Mouse (Mus musculus): Measurements from ENCODE around the gene Cox6b1. TPM values are rescaled to one million over a fixed set of nuclear protein-coding genes. Genes with fewer than 3 reads are reported as not detected.

Cox6b1 gene
- polyA plus RNA-seq, 1 experiment from 2014 or later: 817 TPM

- Histone ChIP-seq H3K27me3 (ENCODE audit: control insufficient read depth, insufficient read depth, low read length) (no peaks in the 10 kb centered on the region), H3K9ac (ENCODE audit: low read depth, low read length) (no peak overlapping the region), H3K4me3 (ENCODE audit: low read depth, low read length) (no peak overlapping the region), H3K4me1 (replicated peaks; ENCODE audit: control insufficient read depth, insufficient read depth, low read length) (peaks cover 5% of the 10 kb centered on the region), H3K9me3 (ENCODE audit: control insufficient read depth, low read length) (no peaks in the 10 kb centered on the region), H3K27ac (ENCODE audit: low read depth, low read length) (no peak overlapping the region), H3K36me3 (ENCODE audit: control insufficient read depth, insufficient read depth, low read length) (peaks cover 23% of the 10 kb centered on the region), H3K4me2 (replicated peaks; ENCODE audit: low read depth, low read length) (no peak overlapping the region)
- no peak for ATAC-seq (ENCODE audit: low FRiP score)
- no peak for DNase-seq (ENCODE audit: low spot score)
- WGBS: 93% methylated on average over 10 of the region's 10 CpGs
Observed at GRCm38 (mm10) chr7:30584339-30584738, 41.6 kb downstream of the Cox6b1 start.

GRCm38 (mm10) chr7:30581547-30581946 lies 44.4 kb downstream of the Cox6b1 start:
- no peaks in the 10 kb centered on the region for H3K9me3 ChIP-seq (ENCODE audit: control insufficient read depth, low read length)
- DNase-seq (ENCODE audit: low spot score) (no peak), ATAC-seq (ENCODE audit: low FRiP score) (no peak)
- no peak overlapping the region for H3K9ac ChIP-seq (ENCODE audit: low read depth, low read length)
- WGBS: 96% methylated on average over 16 of the region's 16 CpGs
- no peaks in the 10 kb centered on the region for H3K27me3 ChIP-seq (ENCODE audit: control insufficient read depth, insufficient read depth, low read length)
- no peak overlapping the region for H3K27ac ChIP-seq (ENCODE audit: low read depth, low read length)
- H3K4me3 ChIP-seq (ENCODE audit: low read depth, low read length): no peak overlapping the region
- H3K36me3 ChIP-seq (ENCODE audit: control insufficient read depth, insufficient read depth, low read length): peaks cover 34% of the 10 kb centered on the region
- no peaks in the 10 kb centered on the region for H3K4me1 ChIP-seq (replicated peaks; ENCODE audit: control insufficient read depth, insufficient read depth, low read length)
- no peak overlapping the region for H3K4me2 ChIP-seq (replicated peaks; ENCODE audit: low read depth, low read length)

DNA sequence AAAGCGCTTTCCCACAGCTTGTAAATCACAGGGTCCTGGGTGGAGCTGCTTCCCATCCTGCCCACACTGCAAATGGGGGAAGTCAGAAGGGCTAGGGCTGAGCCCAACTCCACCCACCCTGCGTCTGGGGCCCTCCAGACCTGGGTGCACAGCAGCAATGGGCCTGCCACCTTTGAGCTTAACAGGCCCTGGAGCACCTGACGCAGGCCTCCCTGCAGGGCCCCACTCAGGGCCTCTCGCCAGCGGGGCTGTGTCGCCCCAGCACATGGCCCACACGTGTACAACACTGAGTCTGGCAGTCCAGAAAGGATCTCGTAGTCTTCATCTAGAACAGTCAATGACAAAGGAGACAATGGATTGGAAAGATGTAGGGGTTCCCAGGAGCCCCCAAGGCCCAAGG lies 46.0 kb downstream of the Cox6b1 start:
- DNase-seq (ENCODE audit: low spot score) (no peak), ATAC-seq (ENCODE audit: low FRiP score) (no peak)
- H3K4me2 ChIP-seq (replicated peaks; ENCODE audit: low read depth, low read length): no peak overlapping the region
- H3K4me1 ChIP-seq (replicated peaks; ENCODE audit: control insufficient read depth, insufficient read depth, low read length): no peaks in the 10 kb centered on the region
- no peaks in the 10 kb centered on the region for H3K9me3 ChIP-seq (ENCODE audit: control insufficient read depth, low read length)
- H3K27ac ChIP-seq (ENCODE audit: low read depth, low read length): no peak overlapping the region
- peaks cover 46% of the 10 kb centered on the region for H3K36me3 ChIP-seq (ENCODE audit: control insufficient read depth, insufficient read depth, low read length)
- 94% methylated on average over 8 of the region's 8 CpGs for WGBS
- H3K27me3 ChIP-seq (ENCODE audit: control insufficient read depth, insufficient read depth, low read length): no peaks in the 10 kb centered on the region
- H3K9ac ChIP-seq (ENCODE audit: low read depth, low read length): no peak overlapping the region
- H3K4me3 ChIP-seq (ENCODE audit: low read depth, low read length): no peak overlapping the region

DNA sequence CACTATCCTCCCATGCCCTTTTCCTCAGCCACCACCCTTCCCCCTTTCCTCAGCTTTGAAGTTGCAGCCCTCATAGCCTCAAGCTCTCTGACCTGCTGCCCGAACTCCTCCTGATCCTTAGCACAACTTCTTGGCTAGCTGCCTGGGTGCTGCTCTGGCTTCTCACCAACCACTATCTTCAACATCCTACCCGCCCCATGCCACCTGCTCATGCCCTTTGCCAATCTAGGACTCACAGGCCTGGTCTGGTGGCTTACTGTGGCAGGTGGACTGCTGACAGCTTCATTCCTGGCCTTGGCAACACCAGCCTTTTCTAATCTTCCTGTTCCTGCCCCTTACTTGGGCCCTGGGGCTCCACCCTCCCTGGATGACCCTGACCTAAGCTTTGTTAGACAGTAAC lies 53.0 kb downstream of the Cox6b1 start:
- Histone ChIP-seq H3K36me3 (ENCODE audit: control insufficient read depth, insufficient read depth, low read length) (peaks cover 30% of the 10 kb centered on the region), H3K27ac (ENCODE audit: low read depth, low read length) (no peak overlapping the region), H3K4me1 (replicated peaks; ENCODE audit: control insufficient read depth, insufficient read depth, low read length) (no peaks in the 10 kb centered on the region), H3K27me3 (ENCODE audit: control insufficient read depth, insufficient read depth, low read length) (no peaks in the 10 kb centered on the region), H3K4me2 (replicated peaks; ENCODE audit: low read depth, low read length) (no peak overlapping the region), H3K9me3 (ENCODE audit: control insufficient read depth, low read length) (no peaks in the 10 kb centered on the region), H3K9ac (ENCODE audit: low read depth, low read length) (no peak overlapping the region), H3K4me3 (ENCODE audit: low read depth, low read length) (no peak overlapping the region)
- ATAC-seq (ENCODE audit: low FRiP score): no peak
- WGBS: 84% methylated on average over 2 of the region's 2 CpGs
- no peak for DNase-seq (ENCODE audit: low spot score)

DNA sequence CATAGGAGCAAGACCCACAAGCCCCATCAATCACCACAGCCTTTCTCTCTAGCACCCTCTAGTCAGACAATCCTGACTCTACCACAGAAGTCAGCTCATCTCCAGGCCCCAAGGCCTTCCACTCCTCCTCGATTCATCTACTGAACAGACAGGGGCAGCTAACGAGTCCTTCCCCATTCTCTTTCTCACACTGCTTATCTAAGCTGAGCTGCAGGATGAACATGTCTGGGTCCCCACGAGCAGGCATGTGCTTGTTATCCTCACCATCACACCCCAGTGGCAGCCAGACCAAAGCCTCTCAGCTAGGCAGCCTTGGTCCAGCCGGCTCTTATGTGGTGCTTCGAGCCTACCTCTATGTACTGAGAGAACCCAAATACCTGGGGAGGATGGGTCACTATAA lies 53.6 kb downstream of the Cox6b1 start:
- ATAC-seq (ENCODE audit: low FRiP score) (no peak), DNase-seq (ENCODE audit: low spot score) (no peak)
- 89% methylated on average over 5 of the region's 5 CpGs for WGBS
- Histone ChIP-seq H3K4me2 (replicated peaks; ENCODE audit: low read depth, low read length) (no peak overlapping the region), H3K27ac (ENCODE audit: low read depth, low read length) (no peak overlapping the region), H3K36me3 (ENCODE audit: control insufficient read depth, insufficient read depth, low read length) (peaks cover 30% of the 10 kb centered on the region), H3K9ac (ENCODE audit: low read depth, low read length) (no peak overlapping the region), H3K27me3 (ENCODE audit: control insufficient read depth, insufficient read depth, low read length) (no peaks in the 10 kb centered on the region), H3K4me1 (replicated peaks; ENCODE audit: control insufficient read depth, insufficient read depth, low read length) (no peaks in the 10 kb centered on the region), H3K9me3 (ENCODE audit: control insufficient read depth, low read length) (no peaks in the 10 kb centered on the region), H3K4me3 (ENCODE audit: low read depth, low read length) (no peak overlapping the region)

- Histone ChIP-seq H3K9ac (ENCODE audit: low read depth, low read length) (no peak overlapping the region), H3K27me3 (ENCODE audit: control insufficient read depth, insufficient read depth, low read length) (no peaks in the 10 kb centered on the region), H3K4me1 (replicated peaks; ENCODE audit: control insufficient read depth, insufficient read depth, low read length) (no peaks in the 10 kb centered on the region), H3K36me3 (ENCODE audit: control insufficient read depth, insufficient read depth, low read length) (peaks cover 8% of the 10 kb centered on the region), H3K9me3 (ENCODE audit: control insufficient read depth, low read length) (no peaks in the 10 kb centered on the region), H3K4me2 (replicated peaks; ENCODE audit: low read depth, low read length) (no peak overlapping the region), H3K27ac (ENCODE audit: low read depth, low read length) (no peak overlapping the region), H3K4me3 (ENCODE audit: low read depth, low read length) (no peak overlapping the region)
- no peak for ATAC-seq (ENCODE audit: low FRiP score)
- WGBS: 88% methylated on average over 11 of the region's 11 CpGs
- no peak for DNase-seq (ENCODE audit: low spot score)
Observed at GRCm38 (mm10) chr7:30567555-30567954, 58.4 kb downstream of the Cox6b1 start.

Other genes with a start within 250 kb of the Cox6b1 start
- gene Tyrobp, start 212.4 kb downstream of the Cox6b1 start, polyA plus RNA-seq (2014; fragmentation: Nextera tagmentation; extraction: Ambion mirVana): 19.3 and 23.1 TPM in 2 replicates
- 0.39 and 0.62 TPM in 2 replicates for gene Hcst, start 206.3 kb downstream of the Cox6b1 start, polyA plus RNA-seq (2014; fragmentation: Nextera tagmentation; extraction: Ambion mirVana)
- 1.5 and 1.8 TPM in 2 replicates for gene Nfkbid, start 204.4 kb downstream of the Cox6b1 start, polyA plus RNA-seq (2014; fragmentation: Nextera tagmentation; extraction: Ambion mirVana)
- 165 and 169 TPM in 2 replicates for gene Aplp1, start 180.6 kb downstream of the Cox6b1 start, polyA plus RNA-seq (2014; fragmentation: Nextera tagmentation; extraction: Ambion mirVana)
- gene Kirrel2, start 168.5 kb downstream of the Cox6b1 start, polyA plus RNA-seq (2014; fragmentation: Nextera tagmentation; extraction: Ambion mirVana): 18.6 and 25.8 TPM in 2 replicates
- gene Nphs1, start 167.8 kb downstream of the Cox6b1 start, polyA plus RNA-seq (2014; fragmentation: Nextera tagmentation; extraction: Ambion mirVana): 3.3 and 4.5 TPM in 2 replicates
- not detected in 2 replicates for gene Prodh2, start 132.5 kb downstream of the Cox6b1 start, polyA plus RNA-seq (2014; fragmentation: Nextera tagmentation; extraction: Ambion mirVana)
- 41.4 and 41.9 TPM in 2 replicates for gene Arhgap33, start 91.1 kb downstream of the Cox6b1 start, polyA plus RNA-seq (2014; fragmentation: Nextera tagmentation; extraction: Ambion mirVana)
- gene Hspb6, start 74.0 kb downstream of the Cox6b1 start, polyA plus RNA-seq (2014; fragmentation: Nextera tagmentation; extraction: Ambion mirVana): 3.5 and 4.0 TPM in 2 replicates
- gene Proser3, start 73.9 kb downstream of the Cox6b1 start, polyA plus RNA-seq (2014; fragmentation: Nextera tagmentation; extraction: Ambion mirVana): 11.4 and 18.4 TPM in 2 replicates
- gene Lin37, start 66.3 kb downstream of the Cox6b1 start, polyA plus RNA-seq (2014; fragmentation: Nextera tagmentation; extraction: Ambion mirVana): 44.7 and 48.3 TPM in 2 replicates
- gene U2af1l4, start 62.9 kb downstream of the Cox6b1 start, polyA plus RNA-seq (2014; fragmentation: Nextera tagmentation; extraction: Ambion mirVana): 83.0 and 100.0 TPM in 2 replicates
- 7.8 and 9.8 TPM in 2 replicates for gene Gm49396, start 62.8 kb downstream of the Cox6b1 start, polyA plus RNA-seq (2014; fragmentation: Nextera tagmentation; extraction: Ambion mirVana)
- gene Psenen, start 62.5 kb downstream of the Cox6b1 start, polyA plus RNA-seq (2014; fragmentation: Nextera tagmentation; extraction: Ambion mirVana): 104 and 105 TPM in 2 replicates
- gene Igflr1, start 60.7 kb downstream of the Cox6b1 start, polyA plus RNA-seq (2014; fragmentation: Nextera tagmentation; extraction: Ambion mirVana): 3.0 and 3.6 TPM in 2 replicates
- gene Kmt2b, start 37.4 kb downstream of the Cox6b1 start, polyA plus RNA-seq (2014; fragmentation: Nextera tagmentation; extraction: Ambion mirVana): 11.1 and 13.2 TPM in 2 replicates
- 0.24 and 1.2 TPM in 2 replicates for gene Zbtb32, start 27.2 kb downstream of the Cox6b1 start, polyA plus RNA-seq (2014; fragmentation: Nextera tagmentation; extraction: Ambion mirVana)
- gene Upk1a, start 13.3 kb downstream of the Cox6b1 start, polyA plus RNA-seq (2014; fragmentation: Nextera tagmentation; extraction: Ambion mirVana): 0.54 and 1.2 TPM in 2 replicates
- gene Etv2, start 9.7 kb upstream of the Cox6b1 start, polyA plus RNA-seq (2014; fragmentation: Nextera tagmentation; extraction: Ambion mirVana): not detected in 2 replicates
- gene Rbm42, start 24.2 kb upstream of the Cox6b1 start, polyA plus RNA-seq (2014; fragmentation: Nextera tagmentation; extraction: Ambion mirVana): 119 and 123 TPM in 2 replicates
- 40.3 and 41.8 TPM in 2 replicates for gene Haus5, start 38.8 kb upstream of the Cox6b1 start, polyA plus RNA-seq (2014; fragmentation: Nextera tagmentation; extraction: Ambion mirVana)
- not detected in 2 replicates for gene Pmis2, start 45.5 kb upstream of the Cox6b1 start, polyA plus RNA-seq (2014; fragmentation: Nextera tagmentation; extraction: Ambion mirVana)
- not detected in 2 replicates for gene 2200002J24Rik, start 72.8 kb upstream of the Cox6b1 start, polyA plus RNA-seq (2014; fragmentation: Nextera tagmentation; extraction: Ambion mirVana)
- gene Atp4a, start 86.1 kb upstream of the Cox6b1 start, polyA plus RNA-seq (2014; fragmentation: Nextera tagmentation; extraction: Ambion mirVana): 0.65 and 1.4 TPM in 2 replicates
- 143 and 160 TPM in 2 replicates for gene Tmem147, start 103.4 kb upstream of the Cox6b1 start, polyA plus RNA-seq (2014; fragmentation: Nextera tagmentation; extraction: Ambion mirVana)
- 0.60 and 0.75 TPM in 2 replicates for gene Gapdhs, start 117.5 kb upstream of the Cox6b1 start, polyA plus RNA-seq (2014; fragmentation: Nextera tagmentation; extraction: Ambion mirVana)
- 0.39 and 0.42 TPM in 2 replicates for gene Sbsn, start 125.3 kb upstream of the Cox6b1 start, polyA plus RNA-seq (2014; fragmentation: Nextera tagmentation; extraction: Ambion mirVana)
- 0.34 and 0.73 TPM in 2 replicates for gene Dmkn, start 137.6 kb upstream of the Cox6b1 start, polyA plus RNA-seq (2014; fragmentation: Nextera tagmentation; extraction: Ambion mirVana)
- gene Krtdap, start 161.7 kb upstream of the Cox6b1 start, polyA plus RNA-seq (2014; fragmentation: Nextera tagmentation; extraction: Ambion mirVana): not detected in 2 replicates
- 0.20 TPM in 1 of 2 replicates, not detected in the other for gene Ffar2, start 197.6 kb upstream of the Cox6b1 start, polyA plus RNA-seq (2014; fragmentation: Nextera tagmentation; extraction: Ambion mirVana)
- gene Ffar3, start 230.0 kb upstream of the Cox6b1 start, polyA plus RNA-seq (2014; fragmentation: Nextera tagmentation; extraction: Ambion mirVana): not detected in 2 replicates
- gene Ffar1, start 235.4 kb upstream of the Cox6b1 start, polyA plus RNA-seq (2014; fragmentation: Nextera tagmentation; extraction: Ambion mirVana): not detected in 2 replicates

Measured in hindbrain, embryonic 11.5 days (tissue).